Comparison of ENCODE assay signal across 12 mouse cellular contexts in the genomic region with DNA sequence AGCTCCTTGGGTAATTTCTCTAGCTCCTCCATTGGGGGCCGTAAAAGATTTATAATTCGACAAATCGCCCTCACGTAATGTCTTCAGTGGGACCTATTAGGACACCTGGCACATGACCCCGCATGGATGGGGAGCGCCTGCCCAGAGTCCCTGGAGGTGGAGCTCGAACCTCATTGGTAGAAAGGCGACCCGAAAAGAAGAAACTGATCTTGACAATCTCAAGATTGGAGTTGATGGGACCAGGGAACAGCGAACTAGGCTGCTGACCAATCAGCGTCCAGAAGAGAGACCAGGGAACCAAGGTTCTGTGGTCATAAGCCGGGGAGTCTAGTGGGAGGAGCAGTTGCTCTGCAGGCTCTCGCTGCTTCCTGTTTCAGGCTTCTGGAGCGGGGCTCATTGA.
DNase-seq lines count a peak whose midpoint lies in the region; ATAC-seq and TF ChIP-seq lines count a peak whose summit lies in the region.
"Had no signal": no experiment of that assay in that cellular context is flagged by ENCODE, and none has a peak within 500 bp of the region (broad histone marks: within the 10 kb centered on the region; RNA-seq: fewer than 3 reads in every experiment).

No protein-coding gene starts in this region.

- H3K9ac ChIP-seq in kidney, embryonic 14.5 days (ENCODE audit: low read depth, low read length): no peak overlapping the region
- no peak overlapping the region for H3K9ac ChIP-seq in intestine, postnatal 0 days (ENCODE audit: low read depth, low read length)
- H3K9ac ChIP-seq: heart, embryonic 13.5 days had no signal

- H3K27ac ChIP-seq in kidney, embryonic 14.5 days (ENCODE audit: low read depth, low read length): no peak overlapping the region
- H3K27ac ChIP-seq in intestine, postnatal 0 days (ENCODE audit: low read depth, low read length): no peak overlapping the region
- H3K27ac ChIP-seq: heart, embryonic 13.5 days; left cerebral cortex, adult 2 months had no signal

- H3K4me2 ChIP-seq in kidney, embryonic 14.5 days (replicated peaks; ENCODE audit: low read depth, low read length): no peak overlapping the region
- no peak overlapping the region for H3K4me2 ChIP-seq in intestine, postnatal 0 days (replicated peaks; ENCODE audit: low read depth)
- H3K4me2 ChIP-seq: heart, embryonic 13.5 days had no signal

- no peak overlapping the region for H3K4me3 ChIP-seq in kidney, embryonic 14.5 days (ENCODE audit: low read length)
- H3K4me3 ChIP-seq in intestine, postnatal 0 days (ENCODE audit: low read depth, low read length): no peak overlapping the region
- H3K4me3 ChIP-seq: heart, embryonic 13.5 days; left cerebral cortex, adult 2 months had no signal

- DNase-seq in cerebellum, adult 18-20 months: peak; percentile 6 to 41
- DNase-seq in cerebellum, adult 11-12 months: no peak
- peak; percentile 31 for DNase-seq in kidney, postnatal 10 days
- DNase-seq in thymus, postnatal 14 days: peak; percentile 10
- DNase-seq in thymus, adult 18-20 months: no peak
- no peak for DNase-seq in frontal cortex, postnatal 36 days (ENCODE audit: low spot score in 2 of 2)
- DNase-seq: B cell, adult 2 months had no signal

- TF ChIP-seq CTCF in intestine, postnatal 0 days (IDR thresholded peaks at IDR 0.05; ENCODE audit: low read depth): no peak

- no peak for ATAC-seq in kidney, embryonic 14.5 days (ENCODE audit: low FRiP score, low TSS enrichment)
- no peak for ATAC-seq in intestine, postnatal 0 days
- ATAC-seq: forebrain, embryonic 16.5 days had no signal

- H3K36me3 ChIP-seq in kidney, embryonic 14.5 days (ENCODE audit: control insufficient read depth, insufficient read depth, low read length): no peaks in the 10 kb centered on the region
- H3K36me3 ChIP-seq in intestine, postnatal 0 days (ENCODE audit: control insufficient read depth, insufficient read depth): no peaks in the 10 kb centered on the region
- H3K36me3 ChIP-seq: heart, embryonic 13.5 days had no signal

- no peaks in the 10 kb centered on the region for H3K9me3 ChIP-seq in kidney, embryonic 14.5 days (ENCODE audit: control insufficient read depth, low read length)
- no peaks in the 10 kb centered on the region for H3K9me3 ChIP-seq in intestine, postnatal 0 days (ENCODE audit: control insufficient read depth)
- H3K9me3 ChIP-seq: heart, embryonic 13.5 days had no signal

- WGBS in kidney, embryonic 14.5 days: 85% methylated on average over 14 of the region's 14 CpGs
- WGBS in intestine, postnatal 0 days: 86% methylated on average over 14 of the region's 14 CpGs

- no peaks in the 10 kb centered on the region for H3K4me1 ChIP-seq in kidney, embryonic 14.5 days (ENCODE audit: control insufficient read depth, insufficient read depth, low read length)
- H3K4me1 ChIP-seq in intestine, postnatal 0 days (replicated peaks; ENCODE audit: control insufficient read depth, insufficient read depth, low read length): no peaks in the 10 kb centered on the region
- H3K4me1 ChIP-seq: heart, embryonic 13.5 days had no signal

- no peaks in the 10 kb centered on the region for H3K27me3 ChIP-seq in kidney, embryonic 14.5 days (ENCODE audit: control insufficient read depth, insufficient read depth, low read length)
- no peaks in the 10 kb centered on the region for H3K27me3 ChIP-seq in intestine, postnatal 0 days (replicated peaks; ENCODE audit: control insufficient read depth, insufficient read depth, low read length)
- H3K27me3 ChIP-seq: heart, embryonic 13.5 days had no signal

Comparison
In these comparisons a context has a peak if more than half of its experiments do, and no peak if none do; other contexts are left out.
1. DNase-seq: peak in cerebellum, adult 18-20 months (2 of 2), kidney, postnatal 10 days (single experiment) and thymus, postnatal 14 days (single experiment); none in cerebellum, adult 11-12 months (single experiment), thymus, adult 18-20 months (0 of 2) and frontal cortex, postnatal 36 days (0 of 2).